Mouse (Mus musculus): Measurements from ENCODE around the gene Fas. TPM values are rescaled to one million over a fixed set of nuclear protein-coding genes. Genes with fewer than 3 reads are reported as not detected.
A peak's percentile ranks its signal among the peaks of the same experiment; 100 is the strongest.

Gene Fas
- polyA plus RNA-seq (2015; fragmentation: Nextera tagmentation; extraction: Ambion mirVana), result 0.62 and 0.94 TPM in 2 replicates

GRCm38 (mm10) chr19:34289948-34290789 is at the start of gene Fas:
Fas (plus strand) TSS chr19:34290666.
- Histone ChIP-seq H3K4me3 (peak within 1 kb of the TSS; percentile 40), H3K9ac (peak within 1 kb of the TSS; percentile 58), H3K27me3 (peaks cover 15% of the 10 kb centered on the region), H3K9me3 (no peaks in the 10 kb centered on the region), H3K4me2 (peak within 1 kb of the TSS; percentile 70), H3K4me1 (replicated peaks) (peaks cover 14% of the 10 kb centered on the region), H3K36me3 (no peaks in the 10 kb centered on the region), H3K27ac (no peak within 1 kb of the TSS)
- 5% methylated on average over 19 of the region's 19 CpGs for WGBS
- peak; percentile 94 for ATAC-seq (ENCODE audit: low FRiP score)

GRCm38 (mm10) chr19:34241247-34241915 is 49.1 kb upstream of the Fas start:
- Histone ChIP-seq H3K9me3 (no peaks in the 10 kb centered on the region), H3K4me3 (no peak overlapping the region), H3K4me1 (replicated peaks) (no peaks in the 10 kb centered on the region), H3K9ac (no peak overlapping the region), H3K27ac (no peak overlapping the region), H3K36me3 (peaks cover 9% of the 10 kb centered on the region; the same call in 1 of the 2 replicates), H3K4me2 (no peak overlapping the region), H3K27me3 (no peaks in the 10 kb centered on the region)
- 70% methylated on average over 15 of the region's 15 CpGs for WGBS
- ATAC-seq (ENCODE audit: low FRiP score), result no peak

DNA sequence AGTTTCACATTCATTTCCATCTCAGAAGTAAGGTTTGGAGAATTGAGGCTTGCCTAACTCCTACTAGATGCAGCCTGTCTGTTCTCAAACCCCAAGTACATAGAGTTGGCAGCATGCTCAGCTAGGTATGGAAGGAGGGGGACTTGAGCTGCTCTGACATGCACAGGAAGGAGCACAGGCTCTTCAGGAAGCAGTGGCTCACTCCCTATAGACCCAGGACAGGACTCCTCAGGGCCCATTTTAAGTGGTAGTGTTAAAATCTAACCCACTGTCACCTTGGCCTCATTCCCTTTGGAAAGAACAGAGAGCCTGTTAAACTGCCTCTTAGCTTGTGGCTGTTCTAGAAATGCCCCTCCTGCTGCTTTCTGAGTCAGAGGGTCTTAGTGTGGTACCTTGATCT is 47.5 kb upstream of the Fas start:
- Histone ChIP-seq H3K36me3 (peaks cover 4% of the 10 kb centered on the region; the same call in 1 of the 2 replicates), H3K4me1 (replicated peaks) (no peaks in the 10 kb centered on the region), H3K4me2 (no peak overlapping the region), H3K9ac (no peak overlapping the region), H3K27ac (no peak overlapping the region), H3K27me3 (no peaks in the 10 kb centered on the region), H3K4me3 (no peak overlapping the region), H3K9me3 (no peaks in the 10 kb centered on the region)
- ATAC-seq (ENCODE audit: low FRiP score), result no peak

DNA sequence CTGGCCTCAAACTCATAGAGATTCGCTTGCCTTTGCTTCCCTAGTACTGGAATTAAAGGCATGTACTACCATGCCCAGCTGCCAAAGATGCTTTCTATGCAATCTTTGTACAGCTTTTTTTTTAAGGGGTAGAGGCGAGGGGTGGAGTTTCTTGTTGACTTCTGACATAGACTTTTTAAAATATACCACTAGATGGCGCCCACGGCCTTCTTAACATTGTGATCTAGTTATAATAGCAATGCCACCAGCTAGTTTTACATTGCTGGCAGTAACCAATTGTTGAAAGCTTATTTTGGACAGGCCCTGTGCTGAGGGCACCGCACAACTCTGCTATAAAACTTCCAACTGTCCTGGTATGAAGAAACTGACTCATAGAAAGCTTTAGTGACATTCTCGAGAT is 46.4 kb upstream of the Fas start:
- Histone ChIP-seq H3K27me3 (no peaks in the 10 kb centered on the region), H3K4me1 (replicated peaks) (no peaks in the 10 kb centered on the region), H3K36me3 (peaks cover 4% of the 10 kb centered on the region; the same call in 1 of the 2 replicates), H3K9ac (no peak overlapping the region), H3K9me3 (no peaks in the 10 kb centered on the region), H3K4me3 (no peak overlapping the region), H3K27ac (no peak overlapping the region), H3K4me2 (no peak overlapping the region)
- peak; percentile 73; the same call in 1 of the 2 replicates for ATAC-seq (ENCODE audit: low FRiP score)
- WGBS, result 17% methylated on average over 6 of the region's 6 CpGs

DNA sequence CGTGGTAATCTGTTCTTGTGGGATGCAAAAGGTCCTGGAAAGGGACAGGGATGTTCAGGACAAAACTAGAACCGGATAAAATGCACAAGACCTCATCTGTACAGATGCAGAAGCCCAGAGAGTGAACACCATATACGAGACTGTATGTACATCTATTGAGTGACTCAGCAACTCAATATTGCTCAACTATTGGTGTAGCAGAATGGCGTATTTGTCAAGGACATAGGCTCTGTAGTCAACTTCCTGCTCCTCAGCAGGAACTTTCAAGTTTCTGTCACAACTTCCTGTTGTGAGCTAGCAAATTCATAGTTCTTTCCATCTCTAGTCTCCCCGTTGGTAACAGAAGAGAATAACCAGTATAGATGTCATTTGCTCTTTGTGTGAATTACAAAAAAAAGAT is 41.9 kb upstream of the Fas start:
- Histone ChIP-seq H3K9me3 (no peaks in the 10 kb centered on the region), H3K36me3 (no peaks in the 10 kb centered on the region), H3K27ac (no peak overlapping the region), H3K27me3 (no peaks in the 10 kb centered on the region), H3K4me3 (no peak overlapping the region), H3K9ac (no peak overlapping the region), H3K4me2 (no peak overlapping the region), H3K4me1 (replicated peaks) (no peaks in the 10 kb centered on the region)
- no peak for ATAC-seq (ENCODE audit: low FRiP score)
- WGBS, result 89% methylated on average over 5 of the region's 5 CpGs

- 87% methylated on average over 4 of the region's 4 CpGs for WGBS
- H3K4me3 ChIP-seq, result no peak overlapping the region
Observed at GRCm38 (mm10) chr19:34250621-34251020, 39.8 kb upstream of the Fas start.

DNA sequence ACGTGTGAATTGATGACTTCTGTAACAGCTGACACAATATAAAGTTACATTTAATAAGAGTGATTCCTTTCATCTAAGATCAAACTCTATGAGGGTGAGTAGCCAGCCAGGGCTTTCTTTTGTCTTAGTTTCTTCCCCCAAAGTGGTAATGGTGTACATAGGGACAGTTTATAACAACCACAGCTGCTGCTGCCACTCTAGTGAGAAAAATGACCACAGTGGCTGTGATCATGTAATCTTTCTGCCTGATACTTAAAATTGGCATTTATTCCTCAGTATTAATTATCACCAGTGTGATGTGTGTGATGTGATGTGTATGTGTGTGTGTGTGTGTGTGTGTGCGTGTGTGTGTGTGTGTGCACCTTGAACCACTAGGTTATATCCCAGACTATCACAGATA is 38.6 kb upstream of the Fas start:
- no peak for ATAC-seq (ENCODE audit: low FRiP score)
- Histone ChIP-seq H3K4me3 (no peak overlapping the region), H3K27ac (no peak overlapping the region), H3K4me2 (no peak overlapping the region), H3K9ac (no peak overlapping the region), H3K4me1 (replicated peaks) (no peaks in the 10 kb centered on the region), H3K27me3 (no peaks in the 10 kb centered on the region), H3K9me3 (no peaks in the 10 kb centered on the region), H3K36me3 (no peaks in the 10 kb centered on the region)
- WGBS, result 85% methylated on average over 2 of the region's 2 CpGs

More at GRCm38 (mm10) chr19:34250621-34251020, 39.8 kb upstream of the Fas start:
- H3K4me2 ChIP-seq, result no peak overlapping the region
- H3K4me1 ChIP-seq (replicated peaks), result no peaks in the 10 kb centered on the region
- no peak overlapping the region for H3K9ac ChIP-seq
- no peak overlapping the region for H3K27ac ChIP-seq
- ATAC-seq (ENCODE audit: low FRiP score), result no peak
- H3K36me3 ChIP-seq, result no peaks in the 10 kb centered on the region
- H3K9me3 ChIP-seq, result no peaks in the 10 kb centered on the region
- no peaks in the 10 kb centered on the region for H3K27me3 ChIP-seq

DNA sequence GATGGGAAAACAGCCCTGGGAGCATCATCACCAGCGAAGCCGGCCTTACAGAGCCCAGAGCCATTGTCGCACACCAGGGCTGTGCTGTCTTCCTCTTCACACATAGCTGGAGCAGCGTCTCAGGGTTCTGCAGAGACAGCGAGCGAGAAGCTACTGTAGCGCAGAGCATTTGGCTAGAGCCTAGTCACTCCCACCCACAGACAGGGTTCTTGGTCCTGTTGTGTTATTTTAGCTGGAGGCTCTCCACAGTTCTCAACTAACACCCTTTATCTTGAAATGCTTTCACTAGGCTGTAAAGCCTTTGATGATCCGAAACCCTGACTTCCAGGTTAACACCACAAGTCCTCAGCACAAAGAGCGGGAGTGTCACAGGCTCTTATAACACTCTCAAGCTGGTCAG is 38.0 kb upstream of the Fas start:
- no peaks in the 10 kb centered on the region for H3K9me3 ChIP-seq
- no peak for ATAC-seq (ENCODE audit: low FRiP score)
- H3K9ac ChIP-seq, result no peak overlapping the region
- H3K4me3 ChIP-seq, result no peak overlapping the region
- 84% methylated on average over 9 of the region's 9 CpGs for WGBS
- H3K4me2 ChIP-seq, result no peak overlapping the region
- H3K27me3 ChIP-seq, result no peaks in the 10 kb centered on the region
- no peaks in the 10 kb centered on the region for H3K36me3 ChIP-seq
- no peak overlapping the region for H3K27ac ChIP-seq
- no peaks in the 10 kb centered on the region for H3K4me1 ChIP-seq (replicated peaks)

- H3K4me3 ChIP-seq, result no peak overlapping the region
- H3K9me3 ChIP-seq, result no peaks in the 10 kb centered on the region
- no peaks in the 10 kb centered on the region for H3K27me3 ChIP-seq
- no peaks in the 10 kb centered on the region for H3K4me1 ChIP-seq (replicated peaks)
- H3K36me3 ChIP-seq, result no peaks in the 10 kb centered on the region
- 60% methylated on average over 14 of the region's 14 CpGs for WGBS
- ATAC-seq (ENCODE audit: low FRiP score), result no peak
- H3K4me2 ChIP-seq, result no peak overlapping the region
- H3K9ac ChIP-seq, result no peak overlapping the region
- no peak overlapping the region for H3K27ac ChIP-seq
Observed at GRCm38 (mm10) chr19:34254101-34254879, 36.2 kb upstream of the Fas start.

DNA sequence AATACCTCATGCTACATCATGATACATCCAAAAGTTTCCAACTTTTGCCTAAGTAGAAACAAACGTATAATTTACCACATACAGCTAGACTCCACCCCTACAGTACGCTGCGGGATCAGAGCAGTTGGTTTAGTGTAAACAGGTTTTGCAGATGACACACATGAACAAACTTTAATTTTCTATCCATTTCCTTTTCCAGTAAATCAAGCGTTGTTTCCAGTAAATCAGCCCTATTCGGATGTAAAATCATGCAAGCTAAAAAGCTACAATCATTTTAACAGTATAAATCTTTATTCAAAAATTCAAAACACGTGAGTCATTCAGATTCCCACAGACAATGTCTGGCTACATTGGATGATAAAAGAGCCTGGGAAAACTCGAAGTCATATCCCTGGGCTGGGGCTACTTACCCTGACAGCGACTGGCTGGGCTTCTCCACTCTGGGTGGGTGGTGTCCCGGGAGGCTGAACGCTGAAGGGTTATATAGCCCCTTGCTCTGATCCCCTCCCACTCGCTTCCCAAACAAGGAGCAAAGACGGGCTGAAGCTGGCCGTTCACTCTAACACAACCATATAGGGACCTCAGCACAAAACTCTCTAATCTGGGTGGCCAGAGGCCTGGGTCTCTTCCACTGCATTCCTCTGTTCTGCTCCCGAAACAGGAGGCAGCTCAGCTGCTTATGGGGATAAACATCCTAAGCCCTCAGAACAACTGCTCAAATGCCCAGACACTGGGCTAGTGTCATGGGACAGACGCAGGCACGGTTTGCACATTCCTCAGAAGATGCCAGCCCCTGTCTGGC is 35.4 kb upstream of the Fas start, which contains the start of gene Acta2:
Gene Acta2 (minus strand): TSS at position 711 of the 802 bp plus-strand sequence.
- ATAC-seq (ENCODE audit: low FRiP score), result no peak
- no peak within 1 kb of the TSS for H3K4me3 ChIP-seq
- H3K27ac ChIP-seq, result no peak within 1 kb of the TSS
- no peaks in the 10 kb centered on the region for H3K36me3 ChIP-seq
- H3K27me3 ChIP-seq, result no peaks in the 10 kb centered on the region
- H3K4me1 ChIP-seq (replicated peaks), result no peaks in the 10 kb centered on the region
- H3K9me3 ChIP-seq, result no peaks in the 10 kb centered on the region
- H3K9ac ChIP-seq, result no peak within 1 kb of the TSS
- 74% methylated on average over 16 of the region's 16 CpGs for WGBS
- H3K4me2 ChIP-seq, result no peak within 1 kb of the TSS

- H3K36me3 ChIP-seq, result no peaks in the 10 kb centered on the region
- H3K4me3 ChIP-seq, result no peak overlapping the region
- H3K4me2 ChIP-seq, result no peak overlapping the region
- no peak overlapping the region for H3K27ac ChIP-seq
- H3K9ac ChIP-seq, result no peak overlapping the region
- no peaks in the 10 kb centered on the region for H3K9me3 ChIP-seq
- no peaks in the 10 kb centered on the region for H3K4me1 ChIP-seq (replicated peaks)
- WGBS, result 78% methylated on average over 5 of the region's 5 CpGs
- no peaks in the 10 kb centered on the region for H3K27me3 ChIP-seq
- ATAC-seq (ENCODE audit: low FRiP score), result no peak
Observed at GRCm38 (mm10) chr19:34256149-34256548, 34.3 kb upstream of the Fas start.
